Comparison of ENCODE assay signal across 8 mouse cellular contexts in genomic region chr17:79052088-79052812, GRCm38 (mm10). TPM values are rescaled to one million over a fixed set of nuclear protein-coding genes. Genes with fewer than 3 reads are reported as not detected.
DNase-seq lines count a peak whose midpoint lies in the region; ATAC-seq lines count a peak whose summit lies in the region.

No protein-coding gene starts in this region.

- peak; percentile 10 for DNase-seq in cerebellum, adult 11-12 months
- peak; percentile 34 for DNase-seq in forelimb bud, embryonic 11.5 days (ENCODE audit: low read depth, low spot score)
- DNase-seq in heart, postnatal 4 days, result peak; percentile 77
- DNase-seq in layer of hippocampus, adult 9-11 months, result peak; percentile 53
- DNase-seq in thymus, postnatal 0 days (ENCODE audit: low spot score), result peak; percentile 50

- H3K4me3 ChIP-seq in lung, embryonic 15.5 days, result peak overlapping the region; percentile 55

- H3K36me3 ChIP-seq in lung, embryonic 15.5 days, result no peaks in the 10 kb centered on the region

- peaks cover 10% of the 10 kb centered on the region for H3K4me1 ChIP-seq in lung, embryonic 15.5 days

- 0 out of 2 replicates have a peak, but pooled peaks cover 9% of the 10 kb centered on the region for H3K27me3 ChIP-seq in lung, embryonic 15.5 days

- H3K4me2 ChIP-seq in lung, embryonic 15.5 days, result peak overlapping the region; percentile 99

- ATAC-seq in CD4-positive, CD25-positive, alpha-beta regulatory T cell, adult 4 months, result peak; percentile 83
- peak; percentile 84 for ATAC-seq in lung, embryonic 15.5 days (ENCODE audit: borderline replicate concordance, extremely low read depth, low FRiP score, low TSS enrichment)
- ATAC-seq in neutrophil, adult 5-6 weeks (ENCODE audit: extremely low read depth, insufficient number of reproducible peaks, low FRiP score, poor library complexity, severe bottlenecking), result peak; percentile 70

- H3K9ac ChIP-seq in lung, embryonic 15.5 days, result peak overlapping the region; percentile 42

- WGBS in lung, embryonic 15.5 days, result under 1% methylated on average over 45 of the region's 45 CpGs

- H3K27ac ChIP-seq in lung, embryonic 15.5 days, result peak overlapping the region; percentile 35; the same call in 1 of the 2 replicates

- no peaks in the 10 kb centered on the region for H3K9me3 ChIP-seq in lung, embryonic 15.5 days

RNA-seq across cellular contexts. Expression of gene Qpct, which starts 0.5 kb away (rescaled TPM):
- 1 to 10 TPM; 2.3 TPM for polyA plus RNA-seq in CD4-positive, CD25-positive, alpha-beta regulatory T cell, adult 4 months (2017; shearing (Covaris generic))
- 10 to 100 TPM; 12.0 to 15.5 TPM for total RNA-seq in heart, postnatal 4 days (2021)
- polyA plus RNA-seq in lung, embryonic 15.5 days (2015; fragmentation: Nextera tagmentation; extraction: Ambion mirVana), result 15.5 and 18.2 TPM in 2 replicates
- total RNA-seq in neutrophil, adult 5-6 weeks (2017), result 0.74 and 1.9 TPM in 2 replicates
- polyA plus RNA-seq in thymus, postnatal 0 days (2015; fragmentation: Nextera tagmentation; extraction: Ambion mirVana), result 5.3 and 6.1 TPM in 2 replicates

RNA-seq across cellular contexts. Expression of gene Prkd3, which starts 31.6 kb away (rescaled TPM):
- 10 to 100 TPM in 1 of 2 experiments, 1 to 10 TPM in 1; 8.1 to 11.4 TPM for polyA plus RNA-seq in CD4-positive, CD25-positive, alpha-beta regulatory T cell, adult 4 months (2017; shearing (Covaris generic))
- 10 to 100 TPM; 34.1 to 34.4 TPM for total RNA-seq in heart, postnatal 4 days (2021)
- polyA plus RNA-seq in lung, embryonic 15.5 days (2015; fragmentation: Nextera tagmentation; extraction: Ambion mirVana), result 42.6 and 43.7 TPM in 2 replicates
- total RNA-seq in neutrophil, adult 5-6 weeks (2017), result 46.9 and 51.2 TPM in 2 replicates
- 25.0 and 26.6 TPM in 2 replicates for polyA plus RNA-seq in thymus, postnatal 0 days (2015; fragmentation: Nextera tagmentation; extraction: Ambion mirVana)

Comparison
In these comparisons a context has a peak if more than half of its experiments do, and no peak if none do; other contexts are left out.
1. Peak in every context shown above with its lines: DNase-seq, ATAC-seq, H3K4me3 ChIP-seq and H3K27ac ChIP-seq.
2. DNase-seq: peak in every context shown above with its lines; median percentile 77 in heart, postnatal 4 days; 53 in layer of hippocampus, adult 9-11 months; 50 in thymus, postnatal 0 days; 34 in forelimb bud, embryonic 11.5 days; 10 in cerebellum, adult 11-12 months.